Mouse (Mus musculus) thymus, adult 18-20 months (tissue): ENCODE measurements around the gene Mal.
A peak's percentile ranks its signal among the peaks of the same experiment; 100 is the strongest.

ENCODE experiments used
- DNase-seq, 2 experiments: peaks; one replicate each; pipeline ENCODE4 v3.0.0; 2022; ENCODE audit warnings: mixed read lengths in 2 of 2

Gene Mal

DNA sequence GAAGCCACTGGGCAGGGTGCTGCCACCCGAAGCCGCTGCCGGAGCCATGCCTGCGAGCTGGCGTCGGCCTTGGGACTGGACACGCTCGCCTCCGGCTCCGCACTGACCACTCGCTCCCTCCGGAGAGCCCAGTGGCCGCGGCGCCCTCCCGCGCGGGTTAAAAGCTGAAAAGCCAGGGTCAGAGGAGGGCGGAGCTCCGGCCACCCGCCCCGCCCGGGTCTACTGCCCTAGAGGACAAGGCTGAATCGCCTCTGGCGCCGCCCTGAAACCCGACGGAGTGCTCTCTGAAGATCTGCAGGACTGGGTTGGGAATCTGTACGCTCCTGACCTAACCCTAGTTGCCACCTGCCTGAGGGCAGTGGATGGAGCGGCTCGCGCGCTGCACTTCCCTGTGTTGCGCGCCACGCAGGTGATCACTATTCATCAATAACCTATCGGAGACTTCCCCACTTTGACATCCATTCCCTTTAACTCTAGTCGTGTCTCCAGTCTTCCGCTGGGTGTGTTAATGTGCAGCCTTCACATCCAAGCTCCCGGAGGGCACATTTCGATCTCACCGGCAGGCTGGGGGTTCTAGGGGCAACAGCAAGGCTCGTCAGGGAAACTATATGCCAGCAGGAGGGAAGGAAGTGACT, at the start of gene Mal:
TSS of gene Mal (minus strand) at position 610 of the 635 bp plus-strand sequence.
- no peak for DNase-seq

GRCm38 (mm10) chr2:127705267-127705666, 48.8 kb upstream of the Mal start:
- no peak for DNase-seq

GRCm38 (mm10) chr2:127689239-127689638, 32.7 kb upstream of the Mal start:
- no peak for DNase-seq

- peak; percentile 14 to 15 for DNase-seq
These were observed 27.3 kb upstream of the Mal start for GRCm38 (mm10) chr2:127683687-127684331.

GRCm38 (mm10) chr2:127667843-127668506, 11.5 kb upstream of the Mal start:
- DNase-seq: no peak

- DNase-seq: no peak
These were observed 10.5 kb upstream of the Mal start for GRCm38 (mm10) chr2:127667015-127667414.

- no peak for DNase-seq
These were observed 6.2 kb upstream of the Mal start for GRCm38 (mm10) chr2:127662708-127663107.

- no peak for DNase-seq
These were observed 1.1 kb downstream of the Mal start for GRCm38 (mm10) chr2:127655419-127655818.

GRCm38 (mm10) chr2:127654786-127655185, 1.7 kb downstream of the Mal start:
- DNase-seq: no peak

DNA sequence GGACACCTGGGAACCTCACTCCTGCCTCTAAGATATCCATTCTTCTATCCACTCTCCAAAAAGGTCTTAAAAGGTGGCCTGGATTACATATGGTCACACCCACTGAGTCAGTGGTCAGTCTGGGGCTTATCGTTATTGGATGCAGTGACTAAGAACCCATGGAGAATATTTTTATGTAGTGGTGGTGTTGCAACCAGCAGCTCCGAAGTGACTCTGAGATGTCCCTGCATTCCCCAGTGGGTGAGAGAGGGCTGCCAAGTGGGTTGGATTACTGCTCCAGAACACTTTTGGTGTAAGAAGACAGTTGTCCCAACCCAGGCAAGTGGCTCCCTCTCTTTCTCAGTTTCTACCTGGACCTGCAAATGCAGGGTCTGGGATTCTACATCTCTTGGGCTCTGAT, 3.7 kb downstream of the Mal start:
- DNase-seq: no peak

- DNase-seq: no peak
These were observed 4.2 kb downstream of the Mal start for GRCm38 (mm10) chr2:127652335-127652734.

- DNase-seq: no peak
These were observed 4.9 kb downstream of the Mal start for GRCm38 (mm10) chr2:127651601-127652000.

DNA sequence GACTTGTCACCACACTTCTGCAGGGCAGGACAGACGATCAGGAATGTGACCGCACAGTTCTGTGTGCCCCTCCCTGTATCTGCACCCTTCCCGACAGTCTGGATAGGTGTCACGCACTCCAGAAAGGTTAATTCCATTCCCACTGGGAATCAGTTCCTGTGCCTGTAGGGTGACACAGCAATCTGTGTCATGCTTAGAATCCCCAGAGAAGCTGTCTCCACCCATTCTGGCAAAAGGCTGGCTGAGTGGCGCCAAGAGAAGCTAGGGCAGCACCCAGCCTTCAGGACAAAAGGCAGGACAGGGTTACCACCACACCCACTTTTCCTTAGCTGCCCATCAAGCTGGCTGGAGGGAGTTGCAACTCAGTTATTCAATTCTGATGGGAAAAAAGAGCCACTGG, 6.6 kb downstream of the Mal start:
- no peak for DNase-seq

- no peak for DNase-seq
These were observed 8.3 kb downstream of the Mal start for GRCm38 (mm10) chr2:127648145-127648544.

- no peak for DNase-seq
These were observed 9.6 kb downstream of the Mal start for GRCm38 (mm10) chr2:127646875-127647274.

DNA sequence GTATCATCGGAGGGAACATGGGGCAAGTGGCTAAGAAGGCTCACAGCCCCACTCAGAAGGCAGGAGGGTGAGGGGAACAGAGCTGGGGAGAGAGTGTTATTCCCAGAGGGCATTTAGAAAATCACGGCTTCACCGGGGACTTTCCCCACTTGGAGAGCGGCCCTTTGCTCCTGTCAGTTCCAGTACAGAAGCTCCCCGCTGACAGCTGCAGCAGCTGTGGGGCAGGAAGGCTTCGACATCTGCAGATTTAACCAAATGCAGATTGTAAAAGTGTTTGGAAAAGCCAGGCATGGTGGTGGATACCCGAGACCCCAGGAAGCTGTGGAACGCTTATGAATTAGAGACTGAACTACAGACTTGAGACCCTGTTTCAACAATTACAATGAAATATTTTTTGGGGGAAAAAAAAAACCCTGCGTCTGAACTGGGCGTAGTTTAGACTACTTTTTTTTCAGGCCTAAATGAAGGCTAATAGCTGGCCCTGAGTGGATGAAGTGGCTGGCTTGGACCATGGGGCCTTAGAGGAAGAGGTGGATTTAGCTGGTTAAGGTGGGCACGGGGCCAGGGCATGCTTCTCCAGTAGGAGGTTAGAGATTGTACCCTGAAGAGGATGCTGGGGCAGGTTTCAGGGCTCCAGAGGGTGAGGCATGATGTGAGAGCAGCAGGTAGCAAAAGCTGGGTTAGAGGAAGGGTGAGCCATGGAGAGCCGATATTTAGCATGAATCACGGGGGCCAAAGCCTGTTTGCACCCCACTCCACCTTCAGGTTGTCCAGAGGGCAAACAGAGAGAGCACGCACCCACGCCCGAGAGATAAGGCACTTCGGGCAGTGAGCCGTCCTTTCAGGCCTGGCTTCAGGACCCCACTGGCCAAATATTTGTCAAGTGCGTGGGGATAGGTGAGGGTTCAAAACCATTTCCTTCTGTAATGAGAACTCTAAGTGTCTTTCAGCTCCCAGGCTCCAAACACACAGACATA, 12.5 kb downstream of the Mal start:
- DNase-seq: no peak

DNA sequence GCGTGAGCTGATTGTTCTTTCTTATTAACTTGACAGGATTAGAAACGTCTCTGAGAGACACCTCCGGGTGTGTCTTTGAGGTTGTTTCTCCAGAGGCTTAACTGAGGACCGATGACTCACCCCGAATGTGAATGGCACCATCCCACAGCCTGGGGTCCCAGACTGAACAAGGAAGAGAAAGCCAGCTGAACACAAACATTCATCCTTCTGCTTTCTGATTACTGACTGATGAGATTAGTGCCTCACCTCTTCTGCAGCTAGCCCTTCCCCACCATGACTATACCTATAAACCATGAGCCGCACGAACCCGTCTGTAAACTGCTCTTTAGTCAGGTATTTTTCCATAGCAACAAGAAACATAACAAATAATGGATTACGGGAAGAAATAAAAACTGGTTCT, 17.5 kb downstream of the Mal start:
- no peak for DNase-seq

DNA sequence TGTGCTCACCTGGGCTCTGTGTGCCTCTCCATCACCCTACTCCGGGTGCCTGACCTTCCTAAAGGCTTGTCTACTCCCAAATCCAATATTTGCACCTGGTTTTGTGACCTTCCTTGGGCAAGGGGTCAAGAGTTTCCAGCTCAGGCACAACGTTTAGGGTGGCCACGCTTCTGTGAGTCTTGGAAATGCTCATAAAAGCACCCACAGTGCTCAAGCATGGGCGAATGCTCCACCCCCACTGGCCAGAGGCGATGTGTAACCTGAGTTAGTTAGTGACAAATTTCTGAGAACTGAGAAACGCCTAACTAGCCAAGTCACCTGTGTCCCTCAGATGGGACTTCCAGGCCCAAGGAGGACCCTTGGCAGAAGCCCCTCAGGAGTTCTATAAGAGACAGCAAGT, 20.9 kb downstream of the Mal start:
- DNase-seq: no peak

- DNase-seq: no peak
These were observed 23.9 kb downstream of the Mal start for GRCm38 (mm10) chr2:127632601-127633000.

DNA sequence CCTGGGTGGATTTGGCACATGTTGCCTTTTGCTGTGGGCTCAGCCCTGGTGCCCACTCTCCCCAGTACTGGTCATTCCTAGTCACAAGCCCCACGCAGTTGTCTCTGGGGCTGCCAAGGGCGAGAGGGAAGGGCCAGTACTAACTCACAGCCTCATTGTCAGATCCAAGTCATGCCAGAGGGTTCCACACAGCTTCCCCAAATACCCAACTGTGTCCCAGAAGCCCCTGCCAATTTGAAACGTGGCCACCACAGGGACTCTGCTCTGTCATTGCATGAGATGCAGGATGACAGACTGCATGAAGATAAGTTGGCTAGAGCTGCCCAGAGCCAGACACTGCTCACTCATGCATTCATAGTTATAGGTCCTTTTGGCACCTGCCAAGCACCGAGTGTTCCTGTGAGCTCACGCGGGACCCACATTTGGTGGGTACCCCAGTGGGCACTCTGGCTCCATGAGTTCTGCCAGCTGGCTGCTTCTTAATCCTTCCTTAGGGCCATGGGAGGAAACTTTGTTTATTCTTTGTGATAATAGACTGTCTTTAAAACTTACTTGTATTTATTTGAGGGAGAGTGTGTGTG, 28.4 kb downstream of the Mal start:
- no peak for DNase-seq

DNA sequence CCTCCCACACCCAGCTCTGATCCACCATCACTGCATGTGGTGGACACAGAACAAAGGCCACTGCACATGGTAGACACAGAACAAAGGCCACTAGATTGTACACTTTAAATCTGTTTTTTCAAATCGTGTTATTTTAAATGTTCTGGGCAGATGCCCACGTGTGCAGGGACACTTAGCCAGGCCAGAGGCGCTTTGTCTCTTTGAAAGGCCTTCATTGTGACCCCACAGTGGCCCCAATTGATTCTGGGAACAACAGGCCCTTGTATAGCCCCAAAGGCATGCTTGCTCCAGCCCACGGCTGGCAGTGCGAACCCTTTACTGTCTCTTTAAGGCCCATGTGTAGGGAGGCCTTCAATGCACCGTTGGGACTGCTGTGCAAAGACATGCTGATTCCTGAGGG, 29.1 kb downstream of the Mal start:
- no peak for DNase-seq

DNA sequence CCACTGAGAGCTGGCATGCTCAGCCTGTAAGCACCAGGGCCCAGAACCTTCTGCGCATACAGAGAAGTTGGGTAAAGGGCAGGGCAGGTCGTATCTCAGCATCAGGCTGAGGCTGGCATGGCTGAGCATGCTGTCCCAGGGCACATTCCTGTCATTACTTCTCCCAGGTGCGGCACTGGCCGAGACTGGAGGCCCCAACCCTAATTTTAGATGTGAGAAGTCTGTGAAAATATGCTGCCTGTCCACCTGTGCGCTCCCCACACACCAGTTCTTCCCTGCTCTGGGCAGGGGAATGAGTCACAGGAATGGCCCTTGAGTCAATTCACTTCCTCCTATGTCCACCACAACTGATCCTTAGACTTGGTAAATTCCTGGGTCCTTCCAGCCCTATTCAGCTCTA, 30.8 kb downstream of the Mal start:
- no peak for DNase-seq

DNA sequence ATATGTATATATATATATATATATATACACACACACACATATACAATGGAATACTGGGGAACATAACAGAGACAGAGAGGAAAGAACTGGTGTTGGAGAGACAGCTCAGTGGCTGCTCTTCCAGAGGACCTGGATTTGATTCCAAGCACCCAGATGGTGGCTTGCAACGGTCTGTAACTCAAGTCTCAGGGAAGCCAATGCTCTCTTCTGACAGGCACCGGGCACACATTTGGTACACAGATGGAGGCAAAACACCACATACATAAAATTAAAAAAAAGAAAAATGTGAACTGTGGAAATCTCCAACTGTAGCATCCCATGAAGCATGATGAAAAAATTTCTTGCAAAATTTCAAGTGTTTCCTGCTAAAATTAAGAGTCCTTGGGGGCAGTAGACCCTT, 31.7 kb downstream of the Mal start:
- no peak for DNase-seq
